Mouse (Mus musculus) forebrain, postnatal 0 days (tissue): Measurements from ENCODE around the gene Susd3. TPM values are rescaled to one million over a fixed set of nuclear protein-coding genes. Genes with fewer than 3 reads are reported as not detected.

Experiments
- ATAC-seq: fragments of 200-750 bp; cut with Nextera tagmentation; 2 replicates; pipeline ENCODE4 v1.8.0; 2017; ENCODE audit warnings: mild to moderate bottlenecking, moderate library complexity
- DNase-seq: peaks from one replicate; pipeline ENCODE4 v3.0.0-alpha.2; 2015
- H3K27ac ChIP-seq: fragments of 300-500 bp; sonication (generic); 2 replicates; pipeline ENCODE4 v1.5.1; 2014; ENCODE audit warnings: low read depth, mild to moderate bottlenecking, antibody characterized with exemption, low read length, moderate library complexity, mixed read lengths
- H3K27me3 ChIP-seq: fragments of 300-500 bp; sonication (generic); 2 replicates; pipeline ENCODE4 v1.6.1; 2014; ENCODE audit warnings: mild to moderate bottlenecking, low read length, mixed read lengths; ENCODE audit not compliant: insufficient read depth
- H3K36me3 ChIP-seq: fragments of 300-500 bp; sonication (generic); 2 replicates; pipeline ENCODE4 v1.6.1; 2014; ENCODE audit warnings: mild to moderate bottlenecking, moderate library complexity; ENCODE audit not compliant: insufficient read depth
- H3K4me1 ChIP-seq: fragments of 300-500 bp; sonication (generic); 2 replicates; pipeline ENCODE4 v1.6.1; 2014; ENCODE audit warnings: antibody characterized with exemption; ENCODE audit not compliant: insufficient read depth
- H3K4me2 ChIP-seq: fragments of 300-500 bp; sonication (generic); 2 replicates; pipeline ENCODE4 v1.6.1; 2014; ENCODE audit warnings: low read depth, mild to moderate bottlenecking, moderate library complexity
- H3K4me3 ChIP-seq: fragments of 300-500 bp; sonication (generic); 2 replicates; pipeline ENCODE4 v1.5.1; 2014; ENCODE audit warnings: low read depth, low read length, mixed read lengths
- H3K9ac ChIP-seq: fragments of 300-500 bp; sonication (generic); 2 replicates; pipeline ENCODE4 v1.6.1; 2014; ENCODE audit warnings: mild to moderate bottlenecking
- H3K9me3 ChIP-seq: fragments of 300-500 bp; sonication (generic); 2 replicates; pipeline ENCODE4 v1.6.1; 2016; ENCODE audit warnings: low read length
- CTCF ChIP-seq: sonication (generic); IDR thresholded peaks from 2 replicates; pipeline ENCODE4 v1.5.1; 2016; ENCODE audit warnings: antibody characterized with exemption, control low read depth, low read depth
- WGBS: fragments of 180-500 bp; shearing (Covaris S2); extraction: QIAGEN DNeasy Blood & Tissue Kit; methylation state at CpG from one replicate; pipeline ENCODE4 v1.1.7; 2014; 5-methylcytosine and 5-hydroxymethylcytosine counted together
- polyA plus RNA-seq: library from polyadenylated mRNA; unstranded; fragments of >200 nt; fragmentation: Nextera tagmentation; extraction: Ambion mirVana; gene quantifications from 2 replicates; pipeline ENCODE4 v1.2.1, GENCODE M21; 2015
- total RNA-seq: library from RNA; depleted of rRNA; stranded (reverse); fragments of >200 nt; gene quantifications from 2 replicates; pipeline ENCODE4 v1.2.3, GENCODE M21; 2014

The Susd3 gene
- total and polyA plus RNA-seq, 2 experiments from 2014 or later = 0.38 to 1.2 TPM

- ATAC-seq = no peak
- H3K36me3 ChIP-seq = no peaks in the 10 kb centered on the region
- no peak overlapping the region for H3K4me2 ChIP-seq
- TF ChIP-seq CTCF = no peak
- no peaks in the 10 kb centered on the region for H3K9me3 ChIP-seq
- no peaks in the 10 kb centered on the region; the same call in 1 of the 2 replicates for H3K4me1 ChIP-seq
- H3K4me3 ChIP-seq = no peak overlapping the region
- H3K27ac ChIP-seq = no peak overlapping the region
- 86% methylated on average over 2 of the region's 2 CpGs for WGBS
- no peak overlapping the region for H3K9ac ChIP-seq
- H3K27me3 ChIP-seq = peaks cover 27% of the 10 kb centered on the region
- no peak for DNase-seq
Measured at GRCm38 (mm10) chr13:49246626-49247025, 1.9 kb downstream of the Susd3 start.

- DNase-seq = no peak
- H3K36me3 ChIP-seq = no peaks in the 10 kb centered on the region
- no peak overlapping the region for H3K4me3 ChIP-seq
- no peak overlapping the region for H3K4me2 ChIP-seq
- no peak overlapping the region for H3K27ac ChIP-seq
- WGBS = 65% methylated on average over 3 of the region's 3 CpGs
- ATAC-seq = no peak
- no peaks in the 10 kb centered on the region for H3K9me3 ChIP-seq
- no peak for TF ChIP-seq CTCF
- no peaks in the 10 kb centered on the region; the same call in 1 of the 2 replicates for H3K4me1 ChIP-seq
- H3K27me3 ChIP-seq = peaks cover 27% of the 10 kb centered on the region
- no peak overlapping the region for H3K9ac ChIP-seq
Measured at GRCm38 (mm10) chr13:49246011-49246410, 2.5 kb downstream of the Susd3 start.

- 61% methylated on average over 4 of the region's 4 CpGs for WGBS
- ATAC-seq = no peak
- H3K4me2 ChIP-seq = no peak overlapping the region
Measured at GRCm38 (mm10) chr13:49245251-49245650, 3.3 kb downstream of the Susd3 start.

GRCm38 (mm10) chr13:49243492-49243891, 5.0 kb downstream of the Susd3 start:
- Histone ChIP-seq H3K27ac (no peak overlapping the region), H3K9ac (no peak overlapping the region), H3K4me1 (no peaks in the 10 kb centered on the region; the same call in 1 of the 2 replicates), H3K27me3 (peaks cover 22% of the 10 kb centered on the region), H3K4me2 (no peak overlapping the region), H3K4me3 (no peak overlapping the region), H3K9me3 (no peaks in the 10 kb centered on the region), H3K36me3 (no peaks in the 10 kb centered on the region)
- no peak for DNase-seq
- 89% methylated on average over 2 of the region's 2 CpGs for WGBS
- ATAC-seq = no peak
- no peak for TF ChIP-seq CTCF

More at GRCm38 (mm10) chr13:49245251-49245650, 3.3 kb downstream of the Susd3 start:
- H3K9me3 ChIP-seq = no peaks in the 10 kb centered on the region
- DNase-seq = no peak
- H3K4me1 ChIP-seq = no peaks in the 10 kb centered on the region; the same call in 1 of the 2 replicates
- peaks cover 27% of the 10 kb centered on the region for H3K27me3 ChIP-seq
- H3K36me3 ChIP-seq = no peaks in the 10 kb centered on the region
- H3K4me3 ChIP-seq = no peak overlapping the region
- H3K27ac ChIP-seq = no peak overlapping the region
- H3K9ac ChIP-seq = no peak overlapping the region
- no peak for TF ChIP-seq CTCF

- Histone ChIP-seq H3K9me3 (no peaks in the 10 kb centered on the region), H3K27ac (no peak overlapping the region), H3K36me3 (no peaks in the 10 kb centered on the region), H3K4me1 (no peaks in the 10 kb centered on the region), H3K4me2 (no peak overlapping the region), H3K9ac (no peak overlapping the region), H3K27me3 (peaks cover 13% of the 10 kb centered on the region; the same call in 1 of the 2 replicates), H3K4me3 (no peak overlapping the region)
- DNase-seq (no peak), ATAC-seq (no peak)
- WGBS = 70% methylated on average over 9 of the region's 9 CpGs
- no peak for TF ChIP-seq CTCF
Measured at GRCm38 (mm10) chr13:49242321-49243065, 6.0 kb downstream of the Susd3 start.

- WGBS = 93% methylated on average over 8 of the region's 8 CpGs
- Histone ChIP-seq H3K27ac (no peak overlapping the region), H3K9me3 (no peaks in the 10 kb centered on the region), H3K4me2 (no peak overlapping the region), H3K36me3 (no peaks in the 10 kb centered on the region), H3K9ac (no peak overlapping the region), H3K4me3 (no peak overlapping the region), H3K27me3 (no peaks in the 10 kb centered on the region), H3K4me1 (no peaks in the 10 kb centered on the region)
- no peak for DNase-seq
- ATAC-seq = no peak
- TF ChIP-seq CTCF = no peak
Measured at GRCm38 (mm10) chr13:49238737-49239136, 9.8 kb downstream of the Susd3 start.

GRCm38 (mm10) chr13:49237617-49238016, 10.9 kb downstream of the Susd3 start:
- Histone ChIP-seq H3K36me3 (no peaks in the 10 kb centered on the region), H3K4me2 (no peak overlapping the region), H3K9ac (no peak overlapping the region), H3K4me1 (no peaks in the 10 kb centered on the region), H3K9me3 (no peaks in the 10 kb centered on the region), H3K27ac (no peak overlapping the region), H3K4me3 (no peak overlapping the region), H3K27me3 (no peaks in the 10 kb centered on the region)
- DNase-seq (no peak), ATAC-seq (no peak)
- no peak for TF ChIP-seq CTCF
- WGBS = 92% methylated on average over 8 of the region's 8 CpGs
